Mouse (Mus musculus): Measurements from ENCODE around the gene Susd6.

DNA sequence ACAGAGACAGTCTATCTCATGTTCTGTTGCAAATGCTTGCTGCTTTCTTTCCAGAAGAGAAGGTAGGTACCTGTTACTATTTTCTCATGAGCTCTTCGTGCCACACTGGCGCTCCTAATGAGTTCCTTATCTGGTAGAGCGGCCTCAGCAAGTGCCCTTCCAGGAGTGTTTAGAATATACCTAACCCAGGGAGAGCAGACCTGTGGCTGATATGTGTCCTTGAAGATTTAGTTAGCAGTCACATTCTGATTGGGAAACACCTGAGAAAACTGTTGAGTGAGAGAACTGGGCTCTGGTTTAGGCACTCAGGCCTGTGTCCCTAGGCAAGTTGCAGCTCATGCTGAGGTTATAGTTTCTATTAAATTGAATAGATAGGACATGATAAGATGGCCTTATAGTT lies 25.6 kb downstream of the Susd6 start:
- TF ChIP-seq CTCF (IDR thresholded peaks at IDR 0.05; ENCODE audit: low read depth, low read length) (no peak), POLR2A (IDR thresholded peaks at IDR 0.05; ENCODE audit: insufficient read depth, low read length) (no peak), EP300 (IDR thresholded peaks at IDR 0.05; ENCODE audit: insufficient read depth, low read depth, low read length) (no peak)

Measured in ES-Bruce4 (cell line).